Mouse (Mus musculus): Measurements from ENCODE around the gene Sfxn3. TPM values are rescaled to one million over a fixed set of nuclear protein-coding genes. Genes with fewer than 3 reads are reported as not detected.
A peak's percentile ranks its signal among the peaks of the same experiment; 100 is the strongest.

The Sfxn3 gene
- polyA plus RNA-seq, 1 experiment from 2014 or later = 8.3 TPM

GRCm38 (mm10) chr19:45040214-45040613 is 7.1 kb upstream of the Sfxn3 start:
- 60% methylated on average over 13 of the region's 13 CpGs for WGBS
- peaks cover 86% of the 10 kb centered on the region for H3K27me3 ChIP-seq (ENCODE audit: low read depth, poor library complexity, severe bottlenecking)
- peaks cover 33% of the 10 kb centered on the region for H3K4me1 ChIP-seq
- no peak overlapping the region for H3K27ac ChIP-seq (replicated peaks)
- DNase-seq (ENCODE audit: low spot score) = no peak
- H3K36me3 ChIP-seq = no peaks in the 10 kb centered on the region
- H3K4me3 ChIP-seq = no peak overlapping the region
- no peaks in the 10 kb centered on the region for H3K9me3 ChIP-seq (replicated peaks)

- Histone ChIP-seq H3K27me3 (ENCODE audit: low read depth, poor library complexity, severe bottlenecking) (peaks cover 91% of the 10 kb centered on the region), H3K27ac (replicated peaks) (no peak overlapping the region), H3K36me3 (no peaks in the 10 kb centered on the region), H3K4me1 (peaks cover 49% of the 10 kb centered on the region), H3K4me3 (no peak overlapping the region), H3K9me3 (replicated peaks) (no peaks in the 10 kb centered on the region)
- 73% methylated on average over 11 of the region's 11 CpGs for WGBS
- no peak for DNase-seq (ENCODE audit: low spot score)
Observed at GRCm38 (mm10) chr19:45044389-45044927, 2.8 kb upstream of the Sfxn3 start.

GRCm38 (mm10) chr19:45045236-45045635 is 2.1 kb upstream of the Sfxn3 start:
- Histone ChIP-seq H3K4me1 (peaks cover 48% of the 10 kb centered on the region), H3K36me3 (no peaks in the 10 kb centered on the region), H3K27me3 (ENCODE audit: low read depth, poor library complexity, severe bottlenecking) (peaks cover 89% of the 10 kb centered on the region), H3K9me3 (replicated peaks) (no peaks in the 10 kb centered on the region), H3K27ac (replicated peaks) (no peak overlapping the region), H3K4me3 (no peak overlapping the region)
- DNase-seq (ENCODE audit: low spot score) = no peak
- WGBS = 46% methylated on average over 15 of the region's 15 CpGs

GRCm38 (mm10) chr19:45045651-45046050 is 1.7 kb upstream of the Sfxn3 start, which contains the start of gene Pdzd7:
Pdzd7 (minus strand) TSS chr19:45045717.
- no peak for DNase-seq (ENCODE audit: low spot score)
- Histone ChIP-seq H3K9me3 (replicated peaks) (no peaks in the 10 kb centered on the region), H3K27ac (replicated peaks) (0 out of 2 replicates have a peak within 1 kb of the TSS, but pooled peaks have one; percentile 84), H3K27me3 (ENCODE audit: low read depth, poor library complexity, severe bottlenecking) (peaks cover 84% of the 10 kb centered on the region), H3K4me3 (peak within 1 kb of the TSS; percentile 66), H3K36me3 (no peaks in the 10 kb centered on the region), H3K4me1 (peaks cover 46% of the 10 kb centered on the region)
- 83% methylated on average over 5 of the region's 5 CpGs for WGBS

- Histone ChIP-seq H3K9me3 (replicated peaks) (no peaks in the 10 kb centered on the region), H3K36me3 (peaks cover 3% of the 10 kb centered on the region; the same call in 1 of the 2 replicates), H3K27me3 (ENCODE audit: low read depth, poor library complexity, severe bottlenecking) (peaks cover 74% of the 10 kb centered on the region), H3K27ac (replicated peaks) (peak overlapping the region; percentile 84), H3K4me3 (peak overlapping the region; percentile 66), H3K4me1 (peaks cover 36% of the 10 kb centered on the region)
- WGBS = 2% methylated on average over 34 of the region's 34 CpGs
- peak; percentile 59 for DNase-seq (ENCODE audit: low spot score)
Observed at GRCm38 (mm10) chr19:45046523-45047321, 581 bp upstream of the Sfxn3 start.

GRCm38 (mm10) chr19:45047935-45048643 is 786 bp downstream of the Sfxn3 start:
- Histone ChIP-seq H3K4me3 (peak overlapping the region; percentile 66), H3K27ac (replicated peaks) (peak overlapping the region; percentile 84), H3K9me3 (replicated peaks) (no peaks in the 10 kb centered on the region), H3K27me3 (ENCODE audit: low read depth, poor library complexity, severe bottlenecking) (peaks cover 61% of the 10 kb centered on the region), H3K4me1 (peaks cover 36% of the 10 kb centered on the region), H3K36me3 (peaks cover 8% of the 10 kb centered on the region; the same call in 1 of the 2 replicates)
- WGBS = 69% methylated on average over 11 of the region's 11 CpGs
- DNase-seq (ENCODE audit: low spot score) = no peak

- H3K36me3 ChIP-seq = peaks cover 8% of the 10 kb centered on the region; the same call in 1 of the 2 replicates
- no peak for DNase-seq (ENCODE audit: low spot score)
- H3K4me3 ChIP-seq = peak overlapping the region; percentile 66
- peaks cover 36% of the 10 kb centered on the region for H3K4me1 ChIP-seq
- H3K27ac ChIP-seq (replicated peaks) = peak overlapping the region; percentile 84; the same call in 1 of the 2 replicates
- WGBS = 86% methylated on average over 12 of the region's 12 CpGs
- H3K9me3 ChIP-seq (replicated peaks) = no peaks in the 10 kb centered on the region
- H3K27me3 ChIP-seq (ENCODE audit: low read depth, poor library complexity, severe bottlenecking) = peaks cover 58% of the 10 kb centered on the region
Observed at GRCm38 (mm10) chr19:45048644-45049365, 1.5 kb downstream of the Sfxn3 start.

GRCm38 (mm10) chr19:45049523-45049922 is 2.2 kb downstream of the Sfxn3 start:
- Histone ChIP-seq H3K9me3 (replicated peaks) (no peaks in the 10 kb centered on the region), H3K27ac (replicated peaks) (no peak overlapping the region), H3K4me1 (peaks cover 40% of the 10 kb centered on the region), H3K27me3 (ENCODE audit: low read depth, poor library complexity, severe bottlenecking) (peaks cover 52% of the 10 kb centered on the region), H3K36me3 (peaks cover 8% of the 10 kb centered on the region; the same call in 1 of the 2 replicates), H3K4me3 (no peak overlapping the region)
- no peak for DNase-seq (ENCODE audit: low spot score)
- WGBS = 76% methylated on average over 9 of the region's 9 CpGs

GRCm38 (mm10) chr19:45053451-45053850 is 6.1 kb downstream of the Sfxn3 start:
- 89% methylated on average over 8 of the region's 8 CpGs for WGBS

GRCm38 (mm10) chr19:45054892-45055690 is 7.8 kb downstream of the Sfxn3 start:
- Histone ChIP-seq H3K27me3 (ENCODE audit: low read depth, poor library complexity, severe bottlenecking) (peaks cover 12% of the 10 kb centered on the region; the same call in 1 of the 2 replicates), H3K4me1 (peaks cover 39% of the 10 kb centered on the region), H3K4me3 (no peak overlapping the region), H3K9me3 (replicated peaks) (no peaks in the 10 kb centered on the region), H3K36me3 (peaks cover 8% of the 10 kb centered on the region; the same call in 1 of the 2 replicates), H3K27ac (replicated peaks) (no peak overlapping the region; the same call in 1 of the 2 replicates)
- WGBS = 85% methylated on average over 6 of the region's 6 CpGs
- no peak for DNase-seq (ENCODE audit: low spot score)

More at GRCm38 (mm10) chr19:45053451-45053850, 6.1 kb downstream of the Sfxn3 start:
- Histone ChIP-seq H3K27me3 (ENCODE audit: low read depth, poor library complexity, severe bottlenecking) (peaks cover 27% of the 10 kb centered on the region; the same call in 1 of the 2 replicates), H3K4me3 (no peak overlapping the region), H3K27ac (replicated peaks) (no peak overlapping the region), H3K9me3 (replicated peaks) (no peaks in the 10 kb centered on the region), H3K4me1 (peaks cover 38% of the 10 kb centered on the region), H3K36me3 (peaks cover 8% of the 10 kb centered on the region; the same call in 1 of the 2 replicates)
- DNase-seq (ENCODE audit: low spot score) = no peak

GRCm38 (mm10) chr19:45056364-45056763 is 9.1 kb downstream of the Sfxn3 start:
- Histone ChIP-seq H3K27me3 (ENCODE audit: low read depth, poor library complexity, severe bottlenecking) (peaks cover 12% of the 10 kb centered on the region; the same call in 1 of the 2 replicates), H3K9me3 (replicated peaks) (no peaks in the 10 kb centered on the region), H3K27ac (replicated peaks) (peak overlapping the region; percentile 92; the same call in 1 of the 2 replicates), H3K36me3 (0 out of 2 replicates have a peak, but pooled peaks cover 5% of the 10 kb centered on the region), H3K4me3 (no peak overlapping the region), H3K4me1 (peaks cover 37% of the 10 kb centered on the region)
- 50% methylated on average over 4 of the region's 4 CpGs for WGBS
- DNase-seq (ENCODE audit: low spot score) = no peak
